Mouse (Mus musculus) cerebellum, adult 2 months (tissue): ENCODE measurements around the gene Nol8.

ENCODE experiments used
- CTCF ChIP-seq: fragments of 200-500 bp; IDR thresholded peaks from 2 replicates; pipeline ENCODE4 v1.5.1; 2011; ENCODE audit warnings: low read depth, mild to moderate bottlenecking, control low read depth, low read length, moderate library complexity, borderline replicate concordance; ENCODE audit not compliant: insufficient read depth
- POLR2A ChIP-seq: fragments of 200-500 bp; IDR thresholded peaks from 2 replicates; pipeline ENCODE4 v1.6.1; 2011; ENCODE audit warnings: low read length, control low read depth, borderline replicate concordance; ENCODE audit not compliant: insufficient read depth

- TF ChIP-seq CTCF (no peak), POLR2A (peak; percentile 47; the same call in 1 of the 2 replicates)
Observed at GRCm38 (mm10) chr13:49653180-49653541, 283 bp downstream of the Nol8 start.
